Mouse (Mus musculus): Measurements from ENCODE around the gene Sipa1l2.

Sipa1l2 gene

GRCm38 (mm10) chr8:125369491-125370236 lies 199.9 kb downstream of the Sipa1l2 start:
- no peak for DNase-seq (ENCODE audit: low spot score in 2 of 2)

DNA sequence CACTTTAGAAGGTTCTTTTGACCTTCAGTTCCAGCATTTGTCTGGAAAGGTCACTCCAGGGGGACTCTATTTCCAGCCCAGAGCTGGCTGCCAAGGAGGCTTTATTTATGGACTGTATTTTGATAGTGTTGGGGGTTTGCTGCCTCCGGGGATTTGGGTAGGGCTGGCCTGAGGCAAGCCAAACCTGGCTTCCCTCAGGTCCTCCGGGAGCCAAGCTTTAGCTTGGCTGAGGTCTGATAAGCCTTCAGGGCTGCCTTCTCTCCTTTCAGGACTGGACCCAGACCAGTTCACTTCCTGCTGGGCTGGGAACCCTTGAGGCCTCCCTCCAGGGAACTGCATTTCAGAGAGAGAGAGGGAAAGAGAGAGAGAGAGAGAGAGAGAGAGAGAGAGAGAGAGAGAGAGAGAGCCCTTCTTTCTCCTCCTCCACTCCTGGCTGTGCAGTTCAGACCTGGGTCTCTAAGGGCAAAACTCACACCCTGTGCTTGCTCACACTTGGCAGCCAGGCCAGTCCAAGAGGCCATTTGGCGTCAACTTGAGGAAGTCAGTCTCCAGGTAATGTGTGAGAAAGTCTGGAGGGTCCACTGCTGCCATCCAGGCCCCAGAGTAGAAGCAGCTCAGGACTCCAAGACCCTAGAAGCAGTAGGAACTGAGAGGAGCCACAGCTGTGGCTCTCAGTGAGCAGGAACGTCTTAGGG lies 201.1 kb downstream of the Sipa1l2 start:
- no peak for DNase-seq (ENCODE audit: low spot score in 2 of 2)
